Mouse (Mus musculus) hindbrain, embryonic 16.5 days (tissue): ENCODE measurements around the gene Krtap19-5. TPM values are rescaled to one million over a fixed set of nuclear protein-coding genes. Genes with fewer than 3 reads are reported as not detected.

Experiments used
- ATAC-seq: fragments of 200-750 bp; cut with Nextera tagmentation; 2 replicates; pipeline ENCODE4 v1.8.0; 2017; ENCODE audit warnings: moderate TSS enrichment, moderate library complexity
- H3K27ac ChIP-seq: fragments of 300-500 bp; sonication (generic); 2 replicates; pipeline ENCODE4 v1.5.1; 2014; ENCODE audit warnings: low read depth, mild to moderate bottlenecking, control low read depth, low read length, moderate library complexity
- H3K27me3 ChIP-seq: fragments of 300-500 bp; sonication (generic); replicated peaks from 2 replicates; pipeline ENCODE4 v1.6.1; 2014; ENCODE audit warnings: low read length; ENCODE audit not compliant: control insufficient read depth, insufficient read depth
- H3K36me3 ChIP-seq: fragments of 300-500 bp; sonication (generic); 2 replicates; pipeline ENCODE4 v1.6.1; 2014; ENCODE audit warnings: mild to moderate bottlenecking, low read length, moderate library complexity, mixed read lengths; ENCODE audit not compliant: control insufficient read depth, insufficient read depth
- H3K4me1 ChIP-seq: fragments of 300-500 bp; sonication (generic); 2 replicates; pipeline ENCODE4 v1.6.1; 2014; ENCODE audit warnings: low read depth, low read length; ENCODE audit not compliant: control insufficient read depth, insufficient read depth
- H3K4me2 ChIP-seq: fragments of 300-500 bp; sonication (generic); 2 replicates; pipeline ENCODE4 v1.6.1; 2014; ENCODE audit warnings: mild to moderate bottlenecking, low read length, control low read depth, moderate library complexity
- H3K4me3 ChIP-seq: fragments of 300-500 bp; sonication (generic); 2 replicates; pipeline ENCODE4 v1.5.1; 2014; ENCODE audit warnings: mild to moderate bottlenecking, low read length, control low read depth, moderate library complexity
- H3K9ac ChIP-seq: fragments of 300-500 bp; sonication (generic); 2 replicates; pipeline ENCODE4 v1.6.1; 2014; ENCODE audit warnings: low read depth, mild to moderate bottlenecking, control low read depth, low read length, moderate library complexity
- H3K9me3 ChIP-seq: fragments of 300-500 bp; sonication (generic); 2 replicates; pipeline ENCODE4 v1.6.1; 2014; ENCODE audit warnings: mild to moderate bottlenecking, low read length, moderate library complexity; ENCODE audit not compliant: control insufficient read depth
- WGBS: fragments of 180-500 bp; shearing (Covaris S2); extraction: QIAGEN DNeasy Blood & Tissue Kit; methylation state at CpG from one replicate; pipeline ENCODE4 v1.1.7; 2014; 5-methylcytosine and 5-hydroxymethylcytosine counted together
- polyA plus RNA-seq: library from polyadenylated mRNA; unstranded; fragments of >200 nt; fragmentation: Nextera tagmentation; extraction: Ambion mirVana; gene quantifications from 2 replicates; pipeline ENCODE4 v1.2.1, GENCODE M21; 2015

Gene Krtap19-5
- not detected in 2 replicates for polyA plus RNA-seq

DNA sequence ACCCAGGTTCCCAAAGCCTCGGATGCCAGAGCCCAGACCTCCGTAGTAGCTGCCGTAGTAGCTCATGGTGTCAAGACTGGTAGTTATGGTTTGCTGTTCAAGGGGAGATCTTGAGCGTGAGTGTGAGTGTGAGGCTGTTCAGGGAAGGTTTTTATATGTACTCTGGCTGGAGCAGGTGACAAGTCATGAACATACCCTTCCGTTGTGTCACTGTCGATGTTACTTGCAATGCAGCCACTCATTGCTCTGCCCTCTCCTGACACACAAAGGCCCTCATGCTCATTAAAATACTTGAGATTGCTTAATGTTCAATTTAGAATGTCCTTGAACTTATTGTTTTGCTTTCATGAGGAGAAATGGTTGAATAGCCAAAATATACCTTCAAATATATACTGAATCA is at the start of gene Krtap19-5:
Gene Krtap19-5 (minus strand): TSS at position 101 of the 400 bp plus-strand sequence.
- Histone ChIP-seq H3K4me1 (no peaks in the 10 kb centered on the region), H3K27me3 (no peaks in the 10 kb centered on the region), H3K4me2 (no peak within 1 kb of the TSS), H3K4me3 (no peak within 1 kb of the TSS), H3K9me3 (no peaks in the 10 kb centered on the region), H3K27ac (no peak within 1 kb of the TSS), H3K9ac (no peak within 1 kb of the TSS), H3K36me3 (no peaks in the 10 kb centered on the region)
- 92% methylated on average over 6 of the region's 6 CpGs for WGBS
- no peak for ATAC-seq

DNA sequence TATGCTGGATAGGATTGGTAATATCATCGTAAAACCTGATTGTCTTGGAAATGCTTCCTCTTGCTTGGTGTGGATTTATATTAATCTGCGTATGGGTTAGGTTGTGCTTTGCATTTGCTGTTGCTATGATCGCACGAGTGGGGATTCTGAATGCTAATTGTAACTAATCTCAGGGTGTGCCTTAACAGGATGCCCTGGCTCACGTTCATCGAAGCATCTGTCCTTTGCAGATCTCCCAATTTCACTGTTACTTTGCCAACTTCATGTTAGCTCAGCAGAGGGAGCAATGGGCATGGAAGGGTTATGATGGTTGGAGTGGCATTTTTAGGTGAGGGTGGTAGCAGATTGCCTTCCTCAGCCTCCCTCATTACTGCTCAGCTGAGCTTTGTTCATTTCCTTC is 44.8 kb upstream of the Krtap19-5 start:
- ATAC-seq = peak; percentile 34; the same call in 1 of the 2 replicates
- Histone ChIP-seq H3K4me1 (no peaks in the 10 kb centered on the region), H3K4me3 (no peak overlapping the region), H3K9me3 (no peaks in the 10 kb centered on the region), H3K4me2 (no peak overlapping the region), H3K27me3 (no peaks in the 10 kb centered on the region), H3K9ac (no peak overlapping the region), H3K36me3 (no peaks in the 10 kb centered on the region), H3K27ac (no peak overlapping the region)
- WGBS = 71% methylated on average over 6 of the region's 6 CpGs

DNA sequence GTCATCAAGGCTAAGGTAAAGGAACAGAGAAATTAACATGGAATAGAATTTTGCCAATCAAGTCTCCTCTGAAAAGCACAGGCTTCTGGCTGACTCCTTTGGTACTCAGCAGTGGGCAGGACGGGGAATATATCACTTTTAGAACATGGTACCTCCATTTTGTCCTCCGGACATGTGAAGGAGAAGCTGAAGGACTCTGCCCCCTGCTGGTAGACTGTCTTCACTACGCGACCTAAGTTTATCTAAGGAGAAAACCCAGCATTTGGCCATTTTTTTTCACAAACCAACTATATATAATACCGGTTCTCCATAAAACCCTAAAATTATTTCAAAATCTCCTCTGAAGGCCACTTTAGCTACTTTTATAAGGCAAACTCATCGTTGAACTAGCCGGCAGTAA is 42.0 kb upstream of the Krtap19-5 start:
- Histone ChIP-seq H3K9ac (no peak overlapping the region), H3K27me3 (no peaks in the 10 kb centered on the region), H3K4me2 (no peak overlapping the region), H3K4me1 (no peaks in the 10 kb centered on the region), H3K36me3 (no peaks in the 10 kb centered on the region), H3K4me3 (no peak overlapping the region), H3K9me3 (no peaks in the 10 kb centered on the region), H3K27ac (no peak overlapping the region)
- WGBS = 77% methylated on average over 7 of the region's 7 CpGs
- no peak for ATAC-seq

DNA sequence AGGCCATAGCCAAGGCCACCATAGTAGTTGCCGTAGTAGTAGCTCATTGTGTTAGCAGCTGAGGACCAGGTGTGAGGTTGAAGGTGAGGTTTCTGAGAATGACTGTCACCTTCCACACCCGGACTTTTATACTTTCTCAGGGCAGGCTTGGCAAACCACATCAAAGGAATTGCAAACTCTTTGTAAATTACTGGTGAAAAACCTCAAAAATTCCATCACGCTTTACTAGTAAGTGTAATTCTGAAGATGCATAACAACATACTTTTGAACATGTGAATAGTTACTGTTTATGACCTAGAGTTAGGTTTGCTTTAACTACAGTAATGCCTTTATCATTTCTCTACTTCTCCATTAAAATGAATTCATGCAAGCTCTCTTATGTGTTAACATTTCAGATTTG is 35.9 kb upstream of the Krtap19-5 start, which contains the start of gene Krtap19-9b:
Gene Krtap19-9b (minus strand): TSS at position 101 of the 400 bp plus-strand sequence.
- 92% methylated on average over 3 of the region's 3 CpGs for WGBS
- no peak within 1 kb of the TSS for H3K9ac ChIP-seq
- no peak within 1 kb of the TSS for H3K4me2 ChIP-seq
- H3K4me3 ChIP-seq = no peak within 1 kb of the TSS
- H3K36me3 ChIP-seq = no peaks in the 10 kb centered on the region
- no peaks in the 10 kb centered on the region for H3K4me1 ChIP-seq
- no peak for ATAC-seq
- H3K27ac ChIP-seq = no peak within 1 kb of the TSS
- H3K27me3 ChIP-seq = no peaks in the 10 kb centered on the region
- no peaks in the 10 kb centered on the region for H3K9me3 ChIP-seq

DNA sequence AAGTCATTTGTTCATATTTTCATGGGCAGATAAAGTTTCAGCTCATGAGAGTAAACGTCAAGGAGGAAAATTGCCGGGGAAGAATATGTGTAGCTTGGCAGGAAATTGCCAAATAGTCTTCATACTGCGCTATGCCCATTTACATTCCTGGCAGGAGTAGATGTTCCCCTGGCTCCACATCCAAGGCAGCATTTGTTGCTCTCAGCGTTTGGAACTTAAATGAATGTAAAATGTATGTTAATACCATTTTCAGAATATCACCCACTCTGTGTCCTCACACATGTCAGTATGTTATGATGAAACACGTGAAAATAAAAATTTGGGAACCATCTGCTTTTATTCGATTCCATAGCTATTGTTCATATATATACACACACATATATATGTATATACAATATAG is 9.4 kb downstream of the Krtap19-5 start:
- H3K4me3 ChIP-seq = no peak overlapping the region
- H3K4me2 ChIP-seq = no peak overlapping the region
- no peaks in the 10 kb centered on the region for H3K27me3 ChIP-seq
- no peaks in the 10 kb centered on the region for H3K36me3 ChIP-seq
- H3K27ac ChIP-seq = no peak overlapping the region
- no peaks in the 10 kb centered on the region for H3K4me1 ChIP-seq
- 81% methylated on average over 6 of the region's 6 CpGs for WGBS
- no peaks in the 10 kb centered on the region for H3K9me3 ChIP-seq
- ATAC-seq = no peak
- no peak overlapping the region for H3K9ac ChIP-seq

DNA sequence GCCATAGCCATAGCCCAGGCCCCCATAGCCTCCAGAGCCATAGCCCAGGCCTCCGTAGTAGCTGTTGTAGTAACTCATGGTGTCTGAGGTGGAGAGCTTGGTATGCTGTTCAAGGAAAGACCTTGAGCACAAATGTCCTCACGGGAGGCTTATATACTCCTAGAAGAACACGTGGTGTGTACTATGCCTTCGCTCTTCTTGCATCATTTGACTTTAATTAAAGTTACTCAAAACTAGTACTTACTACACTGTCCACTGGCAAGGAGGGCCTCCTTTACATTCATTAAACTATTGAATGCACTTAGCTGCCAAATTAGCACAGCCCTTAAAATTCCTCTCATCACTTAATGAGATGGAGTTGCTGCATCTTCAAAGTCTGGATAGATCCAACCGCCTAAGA is 11.3 kb downstream of the Krtap19-5 start, which contains the start of gene Krtap19-4:
Gene Krtap19-4 (minus strand): TSS at position 101 of the 400 bp plus-strand sequence.
- Histone ChIP-seq H3K4me3 (no peak within 1 kb of the TSS), H3K27ac (no peak within 1 kb of the TSS), H3K4me1 (no peaks in the 10 kb centered on the region), H3K9ac (no peak within 1 kb of the TSS), H3K9me3 (no peaks in the 10 kb centered on the region), H3K36me3 (no peaks in the 10 kb centered on the region), H3K4me2 (no peak within 1 kb of the TSS), H3K27me3 (no peaks in the 10 kb centered on the region)
- WGBS = 94% methylated on average over 5 of the region's 5 CpGs
- ATAC-seq = no peak

DNA sequence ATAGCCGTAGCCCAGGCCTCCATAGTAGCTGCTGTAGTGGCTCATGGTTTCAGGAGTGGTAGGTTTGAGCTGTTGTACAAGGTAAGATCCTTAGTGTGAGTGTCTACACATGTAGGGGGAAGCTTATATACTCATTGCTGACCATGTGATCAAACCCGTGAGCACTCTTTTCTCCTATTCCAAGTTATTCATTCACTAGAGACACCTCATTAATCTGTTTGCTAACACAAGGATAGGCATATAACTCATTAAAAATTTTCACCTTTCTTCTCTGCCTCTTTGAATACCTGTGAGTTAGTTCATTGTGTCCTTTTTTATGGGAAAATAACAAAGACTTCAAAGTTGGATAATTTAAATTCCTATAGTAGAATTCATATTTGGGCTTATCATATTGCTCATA is 18.3 kb downstream of the Krtap19-5 start, which contains the start of gene Krtap19-3:
Gene Krtap19-3 (minus strand): TSS at position 101 of the 400 bp plus-strand sequence.
- Histone ChIP-seq H3K4me3 (no peak within 1 kb of the TSS), H3K36me3 (no peaks in the 10 kb centered on the region), H3K27me3 (no peaks in the 10 kb centered on the region), H3K4me1 (no peaks in the 10 kb centered on the region), H3K27ac (no peak within 1 kb of the TSS), H3K9ac (no peak within 1 kb of the TSS), H3K4me2 (no peak within 1 kb of the TSS), H3K9me3 (no peaks in the 10 kb centered on the region)
- no peak for ATAC-seq
- WGBS = 88% methylated on average over 2 of the region's 2 CpGs

DNA sequence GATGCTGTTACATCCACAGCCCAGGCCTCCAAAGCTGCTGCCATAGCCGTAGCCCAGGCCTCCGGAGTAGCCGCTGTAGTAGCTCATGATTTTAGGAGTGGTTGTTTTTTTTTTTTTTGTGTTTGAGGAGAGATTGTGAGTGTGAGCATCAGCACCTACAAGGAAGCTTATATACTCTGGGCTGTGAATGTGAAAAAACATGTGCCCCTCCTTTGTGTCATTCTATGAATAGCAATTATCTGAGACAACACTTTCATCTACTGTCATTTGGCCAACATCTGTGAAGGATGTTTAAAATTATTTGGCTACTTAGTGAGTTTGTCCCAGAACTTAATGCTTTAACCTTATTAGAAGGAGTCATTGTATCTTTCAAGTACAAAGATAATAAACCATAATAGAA is 22.1 kb downstream of the Krtap19-5 start, which contains the start of gene Krtap19-2:
Gene Krtap19-2 (minus strand): TSS at position 101 of the 400 bp plus-strand sequence.
- Histone ChIP-seq H3K36me3 (no peaks in the 10 kb centered on the region), H3K27ac (no peak within 1 kb of the TSS), H3K4me2 (no peak within 1 kb of the TSS), H3K9me3 (no peaks in the 10 kb centered on the region), H3K4me3 (no peak within 1 kb of the TSS), H3K4me1 (no peaks in the 10 kb centered on the region), H3K27me3 (no peaks in the 10 kb centered on the region), H3K9ac (no peak within 1 kb of the TSS)
- WGBS = 96% methylated on average over 3 of the region's 3 CpGs
- ATAC-seq = no peak

DNA sequence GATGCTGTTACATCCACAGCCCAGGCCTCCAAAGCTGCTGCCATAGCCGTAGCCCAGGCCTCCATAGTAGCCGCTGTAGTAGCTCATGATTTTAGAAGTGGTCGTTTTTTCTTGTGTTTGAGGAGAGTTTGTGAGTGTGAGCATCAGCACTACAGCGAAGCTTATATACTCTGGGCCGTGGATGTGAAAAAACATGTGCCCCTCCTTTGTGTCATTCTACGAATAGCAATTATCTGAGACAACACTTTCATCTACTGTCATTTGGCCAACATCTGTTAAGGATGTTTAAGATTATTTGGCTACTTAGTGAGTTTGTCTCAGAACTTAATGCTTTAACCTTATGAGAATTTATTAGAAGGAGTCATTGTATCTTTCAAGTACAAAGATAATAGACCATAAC is 26.9 kb downstream of the Krtap19-5 start, which contains the start of gene Krtap19-1:
Gene Krtap19-1 (minus strand): TSS at position 101 of the 400 bp plus-strand sequence.
- Histone ChIP-seq H3K4me3 (no peak within 1 kb of the TSS), H3K9ac (no peak within 1 kb of the TSS), H3K27me3 (no peaks in the 10 kb centered on the region), H3K9me3 (no peaks in the 10 kb centered on the region), H3K4me2 (no peak within 1 kb of the TSS), H3K27ac (no peak within 1 kb of the TSS), H3K36me3 (no peaks in the 10 kb centered on the region), H3K4me1 (no peaks in the 10 kb centered on the region)
- WGBS = 90% methylated on average over 6 of the region's 6 CpGs
- no peak for ATAC-seq
